Comparison of ENCODE assay signal across 9 mouse cellular contexts in the genomic region with DNA sequence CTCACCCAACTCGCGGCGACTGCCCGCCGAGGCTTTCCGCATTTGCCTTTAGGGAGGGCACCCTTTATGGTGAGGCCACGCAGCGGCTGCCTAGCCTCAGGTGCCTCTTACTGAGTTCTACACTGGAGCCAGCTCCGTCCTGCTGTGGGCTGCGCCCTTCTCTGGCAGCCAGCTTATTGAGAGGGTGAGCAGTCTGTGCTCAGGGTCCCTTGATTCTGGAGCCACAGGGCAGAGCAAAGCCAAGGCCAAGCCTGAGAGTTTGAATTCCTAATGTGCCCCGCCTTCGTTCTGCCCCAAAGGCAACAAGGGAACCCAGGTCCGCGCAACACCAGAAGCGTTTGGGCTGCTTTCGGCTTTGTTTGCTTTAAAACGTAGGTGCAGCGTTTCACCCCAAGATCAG. TPM values are rescaled to one million over a fixed set of nuclear protein-coding genes. Genes with fewer than 3 reads are reported as not detected.
DNase-seq lines count a peak whose midpoint lies in the region; ATAC-seq and TF ChIP-seq lines count a peak whose summit lies in the region.
"Had no signal": no experiment of that assay in that cellular context is flagged by ENCODE, and none has a peak within 500 bp of the region (broad histone marks: within the 10 kb centered on the region; RNA-seq: fewer than 3 reads in every experiment).

No protein-coding gene starts in this region.

- in situ Hi-C loops in ES-E14 (cut with MboI; ENCODE audit: low sequenced_read_pairs in 2 of 2, unreplicated experiment in 2 of 2) = no loop called here

- no peak overlapping the region for H3K9ac ChIP-seq in ES-E14 (ENCODE audit: insufficient read depth, low read depth, low read length, poor library complexity, severe bottlenecking)
- H3K9ac ChIP-seq in forebrain, embryonic 16.5 days (replicated peaks; ENCODE audit: low read depth, low read length) = no peak overlapping the region
- H3K9ac ChIP-seq in midbrain, embryonic 11.5 days (ENCODE audit: low read length) = peak overlapping the region; percentile 17

- H3K36me3 ChIP-seq in heart, embryonic 10.5 days = no peaks in the 10 kb centered on the region
- no peaks in the 10 kb centered on the region for H3K36me3 ChIP-seq in ES-E14 (ENCODE audit: control insufficient read depth, insufficient read depth, low read length, poor library complexity, severe bottlenecking)
- H3K36me3 ChIP-seq in forebrain, embryonic 16.5 days (ENCODE audit: control insufficient read depth, insufficient read depth) = no peaks in the 10 kb centered on the region
- no peaks in the 10 kb centered on the region for H3K36me3 ChIP-seq in midbrain, embryonic 11.5 days (ENCODE audit: control insufficient read depth, insufficient read depth, low read length)

- peak; percentile 24; the same call in 1 of the 2 replicates for ATAC-seq in forebrain, embryonic 16.5 days
- peak; percentile 36; the same call in 1 of the 2 replicates for ATAC-seq in midbrain, embryonic 11.5 days (ENCODE audit: low FRiP score)

- H3K4me1 ChIP-seq in heart, embryonic 10.5 days = peaks cover 12% of the 10 kb centered on the region; the same call in 1 of the 2 replicates
- no peaks in the 10 kb centered on the region for H3K4me1 ChIP-seq in ES-E14 (ENCODE audit: control insufficient read depth in 2 of 2, insufficient read depth in 2 of 2, low read length in 2 of 2, poor library complexity in 1 of 2)
- 0 out of 2 replicates have a peak, but pooled peaks cover 3% of the 10 kb centered on the region for H3K4me1 ChIP-seq in forebrain, embryonic 16.5 days (replicated peaks; ENCODE audit: control insufficient read depth, insufficient read depth, low read length)
- H3K4me1 ChIP-seq in midbrain, embryonic 11.5 days (ENCODE audit: control insufficient read depth, insufficient read depth, low read length) = no peaks in the 10 kb centered on the region; the same call in 1 of the 2 replicates

- WGBS in heart, embryonic 10.5 days = under 1% methylated on average over 18 of the region's 18 CpGs
- WGBS in forebrain, embryonic 16.5 days = 2% methylated on average over 18 of the region's 18 CpGs
- WGBS in midbrain, embryonic 11.5 days = under 1% methylated on average over 18 of the region's 18 CpGs

- H3K27ac ChIP-seq in heart, embryonic 10.5 days = no peak overlapping the region
- no peak overlapping the region for H3K27ac ChIP-seq in ES-E14 (ENCODE audit: insufficient read depth, low read depth, low read length, poor library complexity, severe bottlenecking)
- H3K27ac ChIP-seq in forebrain, embryonic 16.5 days (ENCODE audit: low read length) = no peak overlapping the region
- H3K27ac ChIP-seq in midbrain, embryonic 11.5 days (ENCODE audit: low read depth, low read length) = peak overlapping the region; percentile 56; the same call in 1 of the 2 replicates

- H3K4me3 ChIP-seq in heart, embryonic 10.5 days = peak overlapping the region; percentile 36
- H3K4me3 ChIP-seq in ES-E14 (ENCODE audit: insufficient read depth in 1 of 2, low read depth in 1 of 2, low read length in 2 of 2, poor library complexity in 1 of 2, severe bottlenecking in 1 of 2) = peak overlapping the region; percentile 2 to 19; a peak in 2 of 4 replicates
- H3K4me3 ChIP-seq in forebrain, embryonic 16.5 days (replicated peaks; ENCODE audit: low read length) = no peak overlapping the region
- H3K4me3 ChIP-seq in midbrain, embryonic 11.5 days (ENCODE audit: low read depth, low read length) = peak overlapping the region; percentile 18

- H3K27me3 ChIP-seq in heart, embryonic 10.5 days (ENCODE audit: insufficient read depth, poor library complexity, severe bottlenecking) = peaks cover 97% of the 10 kb centered on the region
- peaks cover 71% of the 10 kb centered on the region for H3K27me3 ChIP-seq in forebrain, embryonic 16.5 days (replicated peaks; ENCODE audit: control insufficient read depth, insufficient read depth, low read length)
- peaks cover 83% of the 10 kb centered on the region for H3K27me3 ChIP-seq in midbrain, embryonic 11.5 days (ENCODE audit: control insufficient read depth, insufficient read depth, low read length)

- no peak overlapping the region for H3K4me2 ChIP-seq in forebrain, embryonic 16.5 days (ENCODE audit: low read length)
- H3K4me2 ChIP-seq in midbrain, embryonic 11.5 days = peak overlapping the region; percentile 69

- no peaks in the 10 kb centered on the region for H3K9me3 ChIP-seq in heart, embryonic 10.5 days
- H3K9me3 ChIP-seq in ES-E14 (ENCODE audit: control insufficient read depth, insufficient read depth, low read depth, low read length) = no peaks in the 10 kb centered on the region
- no peaks in the 10 kb centered on the region for H3K9me3 ChIP-seq in forebrain, embryonic 16.5 days (ENCODE audit: control insufficient read depth, low read length)
- no peaks in the 10 kb centered on the region for H3K9me3 ChIP-seq in midbrain, embryonic 11.5 days (ENCODE audit: control insufficient read depth, low read length)

- DNase-seq in heart, embryonic 10.5 days (ENCODE audit: low spot score) = no peak
- no peak for DNase-seq in heart, adult 8-10 months (ENCODE audit: low spot score)
- no peak for DNase-seq in ES-E14 (ENCODE audit: low read depth, low spot score)
- DNase-seq in midbrain, embryonic 11.5 days (ENCODE audit: low spot score, missing footprints) = peak; percentile 96
- DNase-seq in cerebellum, postnatal 14 days = no peak
- DNase-seq in adipocyte (ENCODE audit: low spot score) = no peak
- DNase-seq in right cerebral cortex, adult 18-20 months = no peak
- DNase-seq: layer of hippocampus, postnatal 36 days had no signal

TF ChIP-seq in ES-E14, 5 proteins besides CTCF, POLR2A, EP300 and RAD21:
- TF ChIP-seq ZNF384 (IDR thresholded peaks at IDR 0.05; ENCODE audit: low read depth, low read length) (no peak), CHD2 (IDR thresholded peaks at IDR 0.05; ENCODE audit: low read depth, low read length) (no peak), ZC3H11A (IDR thresholded peaks at IDR 0.05; ENCODE audit: borderline replicate concordance, low read depth, low read length) (no peak), HCFC1 (IDR thresholded peaks at IDR 0.05; ENCODE audit: borderline replicate concordance, insufficient read depth, low read length) (no peak), MAFK (IDR thresholded peaks at IDR 0.05; ENCODE audit: insufficient read depth, low read depth, low read length) (no peak)

RNA-seq across cellular contexts. Expression of a gene that starts 41.2 kb away (rescaled TPM):
- 16.2 and 48.0 TPM in 2 replicates for polyA plus RNA-seq in heart, embryonic 10.5 days (2016; fragmentation: Nextera tagmentation; extraction: Ambion mirVana)
- 10 to 100 TPM; 12.5 to 23.1 (median 20.3) TPM for total RNA-seq in heart, adult 8-10 months (2022)
- total RNA-seq in ES-E14 (2012; rRNA removed) = 0.58 and 1.3 TPM in 2 replicates
- 88.4 and 90.6 TPM in 2 replicates for polyA plus RNA-seq in forebrain, embryonic 16.5 days (2015; fragmentation: Nextera tagmentation; extraction: Ambion mirVana)
- 114 and 122 TPM in 2 replicates for polyA plus RNA-seq in midbrain, embryonic 11.5 days (2014; fragmentation: Nextera tagmentation; extraction: Ambion mirVana)
